Mouse (Mus musculus): ENCODE results near the gene Tspyl2. TPM values are rescaled to one million over a fixed set of nuclear protein-coding genes. Genes with fewer than 3 reads are reported as not detected.
"Not testable (repeated sequence)": the region's sequence is repeated elsewhere in the genome, so short reads cannot be mapped to it uniquely, and the experiment has no call there.

Gene Tspyl2
- polyA plus RNA-seq, 1 experiment, result 13.1 TPM

GRCm38 (mm10) chrX:152306224-152306623 is 36.0 kb downstream of the Tspyl2 start:
- H3K36me3 ChIP-seq (replicated peaks; ENCODE audit: low read length), result no peaks in the 10 kb centered on the region
- no peak overlapping the region for H3K4me3 ChIP-seq (replicated peaks)
- TF ChIP-seq GATA1 (IDR thresholded peaks at IDR 0.05; ENCODE audit: borderline replicate concordance, low read length), result no peak
- TF ChIP-seq FLI1 (IDR thresholded peaks at IDR 0.05; ENCODE audit: low read length), result no peak
- peaks cover 13% of the 10 kb centered on the region for H3K4me1 ChIP-seq
- H3K27me3 ChIP-seq (replicated peaks), result peaks cover 2% of the 10 kb centered on the region
- H3K9me3 ChIP-seq, result no peaks in the 10 kb centered on the region

GRCm38 (mm10) chrX:152287026-152287425 is 55.2 kb downstream of the Tspyl2 start:
- not testable (repeated sequence) for H3K4me3 ChIP-seq (replicated peaks); H3K9me3 ChIP-seq; H3K27me3 ChIP-seq (replicated peaks); H3K36me3 ChIP-seq (replicated peaks; ENCODE audit: low read length)
- peaks cover 14% of the 10 kb centered on the region for H3K4me1 ChIP-seq

Other genes with a start within 250 kb of the Tspyl2 start
- 7.4 and 8.8 TPM in 2 replicates for gene Iqsec2, start 198.2 kb downstream of the Tspyl2 start, polyA plus RNA-seq (2012; ENCODE audit: insufficient read depth, low replicate concordance)
- gene Kdm5c, start 109.4 kb downstream of the Tspyl2 start, polyA plus RNA-seq (2012; ENCODE audit: insufficient read depth, low replicate concordance), result 42.5 and 70.8 TPM in 2 replicates
- 0.23 TPM in 1 of 2 replicates, not detected in the other for gene Kantr, start 14.9 kb downstream of the Tspyl2 start, polyA plus RNA-seq (2012; ENCODE audit: insufficient read depth, low replicate concordance)
- not detected in 2 replicates for gene Gpr173, start 26.3 kb upstream of the Tspyl2 start, polyA plus RNA-seq (2012; ENCODE audit: insufficient read depth, low replicate concordance)
- not detected in 2 replicates for gene Cldn34a, start 220.9 kb upstream of the Tspyl2 start, polyA plus RNA-seq (2012; ENCODE audit: insufficient read depth, low replicate concordance)

Data from megakaryocyte, embryonic 14.5 days (primary cell).